Comparison of ENCODE assay signal across 8 mouse cellular contexts in genomic region chr12:54545821-54546608, GRCm38 (mm10).
DNase-seq lines count a peak whose midpoint lies in the region; ATAC-seq and TF ChIP-seq lines count a peak whose summit lies in the region.

No protein-coding gene starts in this region.

- TF ChIP-seq CTCF in lung, postnatal 0 days (IDR thresholded peaks at IDR 0.05) = peak; percentile 93

- no peaks in the 10 kb centered on the region for H3K27me3 ChIP-seq in forebrain, embryonic 12.5 days
- no peaks in the 10 kb centered on the region; the same call in 1 of the 2 replicates for H3K27me3 ChIP-seq in lung, postnatal 0 days (replicated peaks; ENCODE audit: insufficient read depth, low read length)

- H3K9me3 ChIP-seq in forebrain, embryonic 12.5 days = no peaks in the 10 kb centered on the region
- no peaks in the 10 kb centered on the region for H3K9me3 ChIP-seq in lung, postnatal 0 days (ENCODE audit: low read length)

- DNase-seq in MEL-GATA-1-ER (ENCODE audit: extremely low read depth, low read depth) = peak; percentile 35
- DNase-seq in c-Kit-positive CD71-positive TER-119-negative erythroid progenitor cells, embryonic 14.5 days (ENCODE audit: low read depth) = peak; percentile 13
- peak; percentile 87 for DNase-seq in heart, postnatal 4 days
- DNase-seq in layer of hippocampus, adult 18-20 months (ENCODE audit: low spot score in 2 of 2) = peak; percentile 13 to 76
- peak; percentile 77 for DNase-seq in lung, postnatal 0 days (ENCODE audit: low spot score)
- peak; percentile 86 for DNase-seq in retina, postnatal 1 day
- DNase-seq in urinary bladder, postnatal 14 days (ENCODE audit: low spot score) = peak; percentile 71

- TF ChIP-seq EP300 in lung, postnatal 0 days (IDR thresholded peaks at IDR 0.05) = no peak

- H3K4me3 ChIP-seq in forebrain, embryonic 12.5 days (replicated peaks) = no peak overlapping the region
- H3K4me3 ChIP-seq in lung, postnatal 0 days (ENCODE audit: low read depth, low read length) = no peak overlapping the region

- no peak overlapping the region for H3K9ac ChIP-seq in forebrain, embryonic 12.5 days
- H3K9ac ChIP-seq in lung, postnatal 0 days (replicated peaks; ENCODE audit: low read depth) = no peak overlapping the region

- H3K4me2 ChIP-seq in forebrain, embryonic 12.5 days = peak overlapping the region; percentile 33
- H3K4me2 ChIP-seq in lung, postnatal 0 days (replicated peaks; ENCODE audit: low read depth, low read length) = no peak overlapping the region

- no peak overlapping the region for H3K27ac ChIP-seq in forebrain, embryonic 12.5 days
- no peak overlapping the region for H3K27ac ChIP-seq in lung, postnatal 0 days (ENCODE audit: low read length)

- no peak; the same call in 1 of the 2 replicates for ATAC-seq in forebrain, embryonic 12.5 days (ENCODE audit: low FRiP score)
- peak; percentile 46 for ATAC-seq in lung, postnatal 0 days

- WGBS in forebrain, embryonic 12.5 days = 30% methylated on average over 16 of the region's 16 CpGs
- 44% methylated on average over 16 of the region's 16 CpGs for WGBS in lung, postnatal 0 days

- H3K36me3 ChIP-seq in forebrain, embryonic 12.5 days (replicated peaks) = no peaks in the 10 kb centered on the region
- no peaks in the 10 kb centered on the region for H3K36me3 ChIP-seq in lung, postnatal 0 days (ENCODE audit: insufficient read depth, low read length)

- H3K4me1 ChIP-seq in forebrain, embryonic 12.5 days = peaks cover 12% of the 10 kb centered on the region
- H3K4me1 ChIP-seq in lung, postnatal 0 days (ENCODE audit: insufficient read depth, low read depth, low read length) = no peaks in the 10 kb centered on the region

Comparison
In these comparisons a context has a peak if more than half of its experiments do, and no peak if none do; other contexts are left out.
1. DNase-seq: peak in every context shown above with its lines; median percentile 87 in heart, postnatal 4 days; 86 in retina, postnatal 1 day; 77 in lung, postnatal 0 days; 71 in urinary bladder, postnatal 14 days; 44 in layer of hippocampus, adult 18-20 months; 35 in MEL-GATA-1-ER; 13 in c-Kit-positive CD71-positive TER-119-negative erythroid progenitor cells, embryonic 14.5 days.